Mouse (Mus musculus) lung, adult 2 months (tissue): ENCODE measurements around the gene Kcnh5. TPM values are rescaled to one million over a fixed set of nuclear protein-coding genes. Genes with fewer than 3 reads are reported as not detected.

ENCODE experiments used
- DNase-seq: peaks from one replicate; pipeline ENCODE4 v3.0.0; 2022
- H3K4me1 ChIP-seq: fragments of 200-500 bp; 2 replicates; pipeline ENCODE4 v1.6.1; 2011; ENCODE audit warnings: low read length; ENCODE audit not compliant: control insufficient read depth, insufficient read depth
- H3K4me3 ChIP-seq: fragments of 200-500 bp; replicated peaks from 2 replicates; pipeline ENCODE3; 2011; ENCODE audit warnings: low read depth, mild to moderate bottlenecking, control low read depth, low read length; ENCODE audit errors: extremely low read depth
- CTCF ChIP-seq: fragments of 200-500 bp; IDR thresholded peaks from 2 replicates; pipeline ENCODE4 v1.5.1; 2011; ENCODE audit warnings: mild to moderate bottlenecking, low read length, control low read depth; ENCODE audit not compliant: insufficient read depth
- POLR2A ChIP-seq: fragments of 200-500 bp; IDR thresholded peaks from 2 replicates; pipeline ENCODE4 v1.6.1; 2011; ENCODE audit warnings: low read depth, mild to moderate bottlenecking, control low read depth, low read length, borderline replicate concordance; ENCODE audit errors: extremely low read depth
- WGBS: fragments of 180-500 bp; shearing (Covaris S2); methylation state at CpG from one replicate; pipeline ENCODE4 v1.1.7; 2018; 5-methylcytosine and 5-hydroxymethylcytosine counted together
- polyA plus RNA-seq: library from polyadenylated mRNA; depleted of rRNA; stranded (reverse); fragments of >200 nt; gene quantifications from 2 replicates; pipeline ENCODE4 v1.2.3, GENCODE M21; 2012; rRNA removed

Kcnh5 gene
- polyA plus RNA-seq, 1 experiment: not detected

GRCm38 (mm10) chr12:74881344-74881743, 295.8 kb downstream of the Kcnh5 start:
- no peaks in the 10 kb centered on the region for H3K4me1 ChIP-seq
- TF ChIP-seq CTCF: no peak
- no peak for DNase-seq
- H3K4me3 ChIP-seq: no peak overlapping the region
- WGBS: 87% methylated on average over 6 of the region's 6 CpGs

- Histone ChIP-seq H3K4me3 (no peak overlapping the region), H3K4me1 (no peaks in the 10 kb centered on the region)
- 57% methylated on average over 2 of the region's 2 CpGs for WGBS
- TF ChIP-seq POLR2A (no peak), CTCF (no peak)
- DNase-seq: no peak
Observed at GRCm38 (mm10) chr12:74855666-74856065, 321.5 kb downstream of the Kcnh5 start.

GRCm38 (mm10) chr12:74854263-74854662, 322.9 kb downstream of the Kcnh5 start:
- 61% methylated on average over 1 of the region's 1 CpGs for WGBS
- Histone ChIP-seq H3K4me1 (no peaks in the 10 kb centered on the region), H3K4me3 (no peak overlapping the region)
- no peak for DNase-seq
- TF ChIP-seq POLR2A (no peak), CTCF (no peak)

- Histone ChIP-seq H3K4me1 (no peaks in the 10 kb centered on the region), H3K4me3 (no peak overlapping the region)
- TF ChIP-seq CTCF (no peak), POLR2A (no peak)
- DNase-seq: no peak
- WGBS: 65% methylated on average over 2 of the region's 2 CpGs
Observed at GRCm38 (mm10) chr12:74850323-74850722, 326.8 kb downstream of the Kcnh5 start.

- 75% methylated on average over 4 of the region's 4 CpGs for WGBS
- TF ChIP-seq POLR2A: no peak
- TF ChIP-seq CTCF: no peak
- Histone ChIP-seq H3K4me1 (no peaks in the 10 kb centered on the region), H3K4me3 (no peak overlapping the region)
- no peak for DNase-seq
Observed at GRCm38 (mm10) chr12:74849912-74850311, 327.2 kb downstream of the Kcnh5 start.

GRCm38 (mm10) chr12:74848611-74849347, 328.4 kb downstream of the Kcnh5 start:
- WGBS: 65% methylated on average over 12 of the region's 12 CpGs
- H3K4me3 ChIP-seq: no peak overlapping the region
- DNase-seq: no peak
- no peaks in the 10 kb centered on the region for H3K4me1 ChIP-seq
- no peak for TF ChIP-seq CTCF
- no peak for TF ChIP-seq POLR2A

Other genes with a start within 250 kb of the Kcnh5 start
- 84.9 and 92.2 TPM in 2 replicates for gene Rhoj, start 131.0 kb upstream of the Kcnh5 start, polyA plus RNA-seq
- gene Gphb5, start 239.4 kb upstream of the Kcnh5 start, polyA plus RNA-seq: not detected in 2 replicates